Mouse (Mus musculus) hematopoietic stem cell, adult 5-6 weeks (primary cell): ENCODE data around the gene Rfc2. TPM values are rescaled to one million over a fixed set of nuclear protein-coding genes. Genes with fewer than 3 reads are reported as not detected.
A peak's percentile ranks its signal among the peaks of the same experiment; 100 is the strongest.

Experiments
- ATAC-seq, 2 experiments: fragments of 125-278 bp in 1 of 2; replicated peaks in 1 of 2; 2 replicates each; pipeline ENCODE4 v1.8.0; 2016 to 2017; ENCODE audit warnings: inconsistent platforms in 2 of 2, mild to moderate bottlenecking in 2 of 2, moderate number of reproducible peaks in 2 of 2, low read depth in 1 of 2, moderate TSS enrichment in 1 of 2; ENCODE audit not compliant: low FRiP score in 2 of 2, poor library complexity in 2 of 2, severe bottlenecking in 2 of 2, insufficient read depth in 1 of 2, low TSS enrichment in 1 of 2
- total RNA-seq: library from RNA; stranded (forward); fragments of 172-1452, 232-1000 nt; gene quantifications from 2 replicates; pipeline ENCODE4 v1.2.3, GENCODE M21; 2017

The Rfc2 gene
- total RNA-seq, 1 experiment from 2014 or later, result 131 TPM

- ATAC-seq, result peak; percentile 20 to 25; a peak in 1 of 4 replicates
Observed at GRCm38 (mm10) chr5:134555463-134556164, 25.6 kb upstream of the Rfc2 start.

GRCm38 (mm10) chr5:134560071-134560449, 21.1 kb upstream of the Rfc2 start, which contains the start of gene Syna:
Gene Syna (minus strand): TSS chr5:134560171.
- no peak for ATAC-seq

GRCm38 (mm10) chr5:134560450-134561171, 20.6 kb upstream of the Rfc2 start:
- no peak for ATAC-seq

GRCm38 (mm10) chr5:134564272-134564671, 16.9 kb upstream of the Rfc2 start:
- no peak for ATAC-seq

GRCm38 (mm10) chr5:134565696-134566095, 15.5 kb upstream of the Rfc2 start:
- no peak for ATAC-seq

- no peak for ATAC-seq
Observed at GRCm38 (mm10) chr5:134567445-134567844, 13.7 kb upstream of the Rfc2 start.

- ATAC-seq, result no peak
Observed at GRCm38 (mm10) chr5:134568030-134568429, 13.1 kb upstream of the Rfc2 start.

GRCm38 (mm10) chr5:134568964-134569491, 12.1 kb upstream of the Rfc2 start:
- peak in 1 of 2 experiments; percentile 21; a peak in 1 of 4 replicates for ATAC-seq

- peak; percentile 55 to 62; a peak in 3 of 4 replicates for ATAC-seq
Observed at GRCm38 (mm10) chr5:134571730-134572507, 9.2 kb upstream of the Rfc2 start.

GRCm38 (mm10) chr5:134572508-134573214, 8.5 kb upstream of the Rfc2 start:
- peak in 1 of 2 experiments; percentile 46; a peak in 1 of 4 replicates for ATAC-seq

GRCm38 (mm10) chr5:134575833-134576232, 5.3 kb upstream of the Rfc2 start:
- ATAC-seq, result no peak

- ATAC-seq, result no peak
Observed at GRCm38 (mm10) chr5:134576517-134577220, 4.5 kb upstream of the Rfc2 start.

- no peak for ATAC-seq
Observed at GRCm38 (mm10) chr5:134577534-134577933, 3.6 kb upstream of the Rfc2 start.

- ATAC-seq, result no peak
Observed at GRCm38 (mm10) chr5:134579135-134579534, 2.0 kb upstream of the Rfc2 start.

GRCm38 (mm10) chr5:134582221-134582907, 1.2 kb downstream of the Rfc2 start:
- ATAC-seq, result peak; percentile 93 to 98
